Mouse (Mus musculus) midbrain, embryonic 16.5 days (tissue): ENCODE measurements around the gene Mttp. TPM values are rescaled to one million over a fixed set of nuclear protein-coding genes. Genes with fewer than 3 reads are reported as not detected.

Experiments
- ATAC-seq: fragments of 200-750 bp; cut with Nextera tagmentation; 2 replicates; pipeline ENCODE4 v1.8.0; 2017; ENCODE audit warnings: moderate TSS enrichment
- H3K27ac ChIP-seq: fragments of 300-500 bp; sonication (generic); 2 replicates; pipeline ENCODE4 v1.5.1; 2014; ENCODE audit warnings: mild to moderate bottlenecking, low read length, mixed read lengths
- H3K27me3 ChIP-seq: fragments of 300-500 bp; sonication (generic); 2 replicates; pipeline ENCODE4 v1.6.1; 2014; ENCODE audit warnings: low read depth, low read length, mixed read lengths; ENCODE audit not compliant: control insufficient read depth, insufficient read depth
- H3K36me3 ChIP-seq: fragments of 300-500 bp; sonication (generic); 2 replicates; pipeline ENCODE4 v1.6.1; 2014; ENCODE audit warnings: mild to moderate bottlenecking, low read length, moderate library complexity, mixed read lengths; ENCODE audit not compliant: control insufficient read depth, insufficient read depth
- H3K4me1 ChIP-seq: fragments of 300-500 bp; sonication (generic); 2 replicates; pipeline ENCODE4 v1.6.1; 2014; ENCODE audit warnings: mild to moderate bottlenecking, low read length, mixed read lengths; ENCODE audit not compliant: control insufficient read depth, insufficient read depth
- H3K4me2 ChIP-seq: fragments of 300-500 bp; sonication (generic); 2 replicates; pipeline ENCODE4 v1.6.1; 2014; ENCODE audit warnings: mild to moderate bottlenecking, low read length, mixed read lengths
- H3K4me3 ChIP-seq: fragments of 300-500 bp; sonication (generic); 2 replicates; pipeline ENCODE4 v1.5.1; 2014; ENCODE audit warnings: low read depth, mild to moderate bottlenecking, low read length, moderate library complexity, mixed read lengths
- H3K9ac ChIP-seq: fragments of 300-500 bp; sonication (generic); 2 replicates; pipeline ENCODE4 v1.6.1; 2014; ENCODE audit warnings: low read depth, low read length, mixed read lengths
- H3K9me3 ChIP-seq: fragments of 300-500 bp; sonication (generic); replicated peaks from 2 replicates; pipeline ENCODE4 v1.6.1; 2014; ENCODE audit warnings: mild to moderate bottlenecking, low read length, mixed read lengths; ENCODE audit not compliant: control insufficient read depth, poor library complexity, severe bottlenecking
- WGBS: fragments of 180-500 bp; shearing (Covaris S2); extraction: QIAGEN DNeasy Blood & Tissue Kit; methylation state at CpG from one replicate; pipeline ENCODE4 v1.1.7; 2014; 5-methylcytosine and 5-hydroxymethylcytosine counted together
- polyA plus RNA-seq: library from polyadenylated mRNA; unstranded; fragments of >200 nt; fragmentation: Nextera tagmentation; extraction: Ambion mirVana; gene quantifications from 2 replicates; pipeline ENCODE4 v1.2.1, GENCODE M21; 2015

The Mttp gene
- polyA plus RNA-seq, 1 experiment from 2014 or later, result 10.2 TPM

DNA sequence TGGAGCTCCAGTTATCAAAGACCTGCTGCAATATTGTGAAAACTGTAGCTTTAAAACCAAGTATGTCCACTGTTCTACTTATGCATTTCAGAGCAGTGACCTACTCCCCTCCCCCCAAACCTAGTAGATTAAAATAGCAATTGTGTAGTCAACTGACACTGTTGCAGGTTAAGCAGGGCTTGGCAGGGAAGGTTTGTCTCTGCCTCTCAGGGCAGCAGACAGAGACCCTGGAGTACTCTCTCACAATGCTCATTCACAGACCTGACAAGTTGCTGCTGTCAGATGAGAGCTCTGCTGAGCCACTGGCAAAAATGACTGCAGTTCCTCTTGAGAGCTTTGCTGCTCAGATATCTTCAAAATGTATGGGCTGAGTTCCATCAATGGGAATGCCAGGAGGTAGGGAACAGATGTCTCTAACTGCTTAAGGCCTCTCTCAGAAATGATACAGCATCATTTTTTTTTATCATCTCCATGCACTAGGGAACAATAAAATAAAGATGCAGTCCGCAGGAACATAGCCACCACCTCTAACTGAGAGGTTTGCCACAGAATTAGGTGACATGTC is 61.6 kb downstream of the Mttp start:
- Histone ChIP-seq H3K4me2 (no peak overlapping the region), H3K27me3 (no peaks in the 10 kb centered on the region), H3K9me3 (no peaks in the 10 kb centered on the region), H3K9ac (no peak overlapping the region), H3K27ac (no peak overlapping the region), H3K4me1 (no peaks in the 10 kb centered on the region), H3K36me3 (no peaks in the 10 kb centered on the region), H3K4me3 (no peak overlapping the region)
- no peak for ATAC-seq
- WGBS, result 82% methylated on average over 1 of the region's 1 CpGs

DNA sequence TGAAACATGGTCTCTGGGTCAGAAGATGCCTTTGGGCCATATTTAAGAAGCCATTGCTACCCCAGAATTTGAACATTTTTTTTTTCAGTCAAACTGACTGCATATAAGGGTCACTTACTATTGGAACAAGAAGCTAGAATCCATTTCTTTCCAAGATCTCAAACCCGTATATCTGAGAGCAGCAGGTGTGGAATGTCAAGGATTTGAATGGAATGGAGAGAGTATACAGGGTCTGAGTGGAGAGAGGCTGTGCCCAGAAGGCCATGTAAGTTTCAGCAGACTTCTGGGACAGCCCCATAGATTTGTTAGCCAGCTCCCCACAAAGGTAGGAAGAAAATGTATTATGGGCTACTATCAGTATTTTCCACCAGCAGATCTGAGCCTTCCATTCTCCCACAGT is 66.1 kb downstream of the Mttp start:
- 88% methylated on average over 1 of the region's 1 CpGs for WGBS

DNA sequence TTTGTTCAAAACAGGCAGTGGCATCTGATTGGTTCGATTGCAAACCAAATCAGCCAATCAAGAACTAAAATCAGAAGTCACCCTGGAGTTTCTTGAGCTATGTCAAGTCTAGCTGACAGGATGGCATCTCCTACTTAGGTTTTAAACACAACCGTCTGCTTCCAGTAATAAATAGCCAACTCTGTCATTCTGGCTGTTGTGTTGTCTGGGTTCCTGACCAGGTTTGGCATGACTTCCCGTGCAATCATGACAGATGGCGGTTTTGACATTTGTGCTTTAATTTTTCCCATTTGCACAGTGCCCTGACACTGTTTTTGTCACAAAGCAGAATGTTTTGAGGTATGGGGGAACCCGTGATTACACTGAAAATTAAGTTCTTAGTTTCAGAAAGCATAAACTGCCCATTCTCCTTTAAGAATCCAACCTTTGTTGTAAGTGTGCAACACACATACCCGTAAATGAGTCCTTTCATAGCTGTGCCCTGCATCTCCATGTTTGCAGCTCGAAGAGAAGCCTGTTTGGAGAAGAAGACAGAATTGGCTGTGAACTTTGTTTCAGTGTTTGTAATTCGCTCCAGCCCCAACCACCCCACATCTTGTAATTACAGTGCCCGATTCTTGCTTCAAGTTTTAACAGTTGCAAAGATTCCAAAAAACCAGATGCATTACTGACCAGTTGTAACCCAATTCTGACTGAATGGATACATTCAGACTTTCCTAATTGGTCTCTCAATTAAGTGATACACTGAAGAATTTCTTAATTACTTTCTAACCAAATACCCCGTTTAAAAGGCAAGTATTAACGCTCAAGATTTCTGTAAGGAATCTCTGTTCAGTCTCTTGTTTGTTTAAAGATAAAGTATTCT is 67.1 kb downstream of the Mttp start:
- no peak for ATAC-seq
- H3K9me3 ChIP-seq, result no peaks in the 10 kb centered on the region
- H3K36me3 ChIP-seq, result no peaks in the 10 kb centered on the region
- H3K9ac ChIP-seq, result no peak overlapping the region
- no peak overlapping the region for H3K4me2 ChIP-seq
- whole genome bisulfite sequencing, result 85% methylated on average over 11 of the region's 11 CpGs
- no peak overlapping the region for H3K4me3 ChIP-seq
- H3K27me3 ChIP-seq, result no peaks in the 10 kb centered on the region
- H3K4me1 ChIP-seq, result no peaks in the 10 kb centered on the region
- H3K27ac ChIP-seq, result no peak overlapping the region

More for the DNA sequence above, 66.1 kb downstream of the Mttp start:
- H3K27ac ChIP-seq, result no peak overlapping the region
- no peak overlapping the region for H3K4me2 ChIP-seq
- no peaks in the 10 kb centered on the region for H3K4me1 ChIP-seq
- no peaks in the 10 kb centered on the region for H3K9me3 ChIP-seq
- no peaks in the 10 kb centered on the region for H3K36me3 ChIP-seq
- ATAC-seq, result no peak
- no peak overlapping the region for H3K9ac ChIP-seq
- H3K27me3 ChIP-seq, result no peaks in the 10 kb centered on the region
- H3K4me3 ChIP-seq, result no peak overlapping the region

DNA sequence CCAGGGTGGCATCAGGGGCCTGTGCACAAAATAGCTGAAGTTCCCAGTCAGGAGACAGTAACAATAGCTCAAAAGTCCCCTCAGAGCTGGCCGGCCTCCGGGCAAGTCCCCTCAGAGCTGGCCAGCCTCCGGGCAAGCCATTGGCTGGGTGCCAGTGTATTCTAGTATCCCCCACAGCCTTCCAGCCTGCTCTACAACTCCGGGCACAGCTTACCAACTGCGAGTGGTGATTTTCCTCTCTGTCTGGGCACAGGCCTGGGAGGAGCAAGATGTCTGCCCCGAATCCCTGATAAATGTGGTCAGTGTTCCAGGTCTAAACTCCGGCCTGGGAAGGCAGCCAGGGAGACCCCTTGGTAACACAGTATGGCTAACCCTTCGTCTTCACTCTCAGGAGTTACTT is 69.6 kb downstream of the Mttp start:
- 50% methylated on average over 8 of the region's 8 CpGs for WGBS
- Histone ChIP-seq H3K27me3 (no peaks in the 10 kb centered on the region), H3K4me3 (no peak overlapping the region), H3K36me3 (no peaks in the 10 kb centered on the region), H3K4me1 (no peaks in the 10 kb centered on the region), H3K4me2 (no peak overlapping the region), H3K9me3 (no peaks in the 10 kb centered on the region), H3K9ac (no peak overlapping the region), H3K27ac (no peak overlapping the region)
- ATAC-seq, result peak; percentile 70

DNA sequence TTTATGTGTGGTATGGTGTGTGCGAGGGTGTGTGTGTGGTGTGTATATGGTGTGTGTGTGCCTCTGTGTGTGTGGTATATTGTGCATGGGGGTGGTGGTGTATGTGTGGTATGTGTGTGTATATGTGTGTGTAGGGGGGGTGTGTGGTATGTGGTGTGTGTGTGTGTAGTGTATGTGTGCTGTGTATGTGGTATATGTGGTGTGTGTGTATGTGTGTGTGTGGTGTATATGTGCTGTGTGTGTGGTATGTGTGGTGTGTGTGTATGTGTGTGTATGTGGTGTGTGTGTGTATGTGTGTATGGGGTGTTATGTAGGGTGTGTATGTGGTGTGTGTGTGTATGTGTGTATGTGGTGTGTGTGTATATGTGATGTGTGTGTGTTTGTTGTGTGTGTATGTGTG is 70.6 kb downstream of the Mttp start:
- H3K9me3 ChIP-seq, result no peaks in the 10 kb centered on the region
- no peaks in the 10 kb centered on the region for H3K27me3 ChIP-seq
- no peaks in the 10 kb centered on the region for H3K36me3 ChIP-seq
- no peak overlapping the region for H3K4me3 ChIP-seq
- H3K4me1 ChIP-seq, result no peaks in the 10 kb centered on the region
- no peak overlapping the region for H3K9ac ChIP-seq
- WGBS, result 95% methylated on average over 1 of the region's 1 CpGs
- no peak overlapping the region for H3K4me2 ChIP-seq
- peak; percentile 37; the same call in 1 of the 2 replicates for ATAC-seq
- H3K27ac ChIP-seq, result no peak overlapping the region

DNA sequence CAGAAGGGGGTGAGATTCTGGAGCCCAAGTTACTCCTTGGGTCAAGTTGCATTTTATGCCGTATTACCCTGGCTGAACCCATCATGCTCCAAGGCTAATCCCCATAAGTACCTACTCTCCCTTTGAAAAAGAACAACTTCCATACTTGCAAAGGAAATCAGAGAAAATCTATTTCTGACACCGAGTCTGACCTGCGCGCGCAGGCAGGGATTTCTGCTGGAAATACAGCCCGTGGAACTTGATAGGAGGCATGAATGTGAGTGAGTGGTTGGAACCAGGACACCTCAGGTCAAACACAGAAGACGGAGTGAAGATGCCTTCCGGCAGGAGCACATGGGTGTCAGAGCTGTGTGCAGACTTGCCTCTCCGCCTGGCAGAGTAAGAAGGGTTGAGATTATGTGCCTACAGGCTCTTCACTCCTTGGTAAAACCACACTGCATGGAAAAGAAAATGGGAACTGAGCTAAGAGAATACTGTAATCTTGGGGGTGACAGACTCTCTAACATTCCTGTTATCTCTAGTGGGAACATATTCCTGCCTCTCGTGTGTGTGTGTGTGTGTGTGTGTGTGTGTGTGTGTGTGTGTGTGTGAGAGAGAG is 73.2 kb downstream of the Mttp start:
- no peaks in the 10 kb centered on the region for H3K36me3 ChIP-seq
- H3K4me3 ChIP-seq, result no peak overlapping the region
- no peaks in the 10 kb centered on the region for H3K9me3 ChIP-seq
- H3K9ac ChIP-seq, result no peak overlapping the region
- H3K4me1 ChIP-seq, result no peaks in the 10 kb centered on the region; the same call in 1 of the 2 replicates
- no peak for ATAC-seq
- no peak overlapping the region for H3K27ac ChIP-seq
- H3K4me2 ChIP-seq, result no peak overlapping the region
- no peaks in the 10 kb centered on the region for H3K27me3 ChIP-seq
- WGBS, result 80% methylated on average over 10 of the region's 10 CpGs

DNA sequence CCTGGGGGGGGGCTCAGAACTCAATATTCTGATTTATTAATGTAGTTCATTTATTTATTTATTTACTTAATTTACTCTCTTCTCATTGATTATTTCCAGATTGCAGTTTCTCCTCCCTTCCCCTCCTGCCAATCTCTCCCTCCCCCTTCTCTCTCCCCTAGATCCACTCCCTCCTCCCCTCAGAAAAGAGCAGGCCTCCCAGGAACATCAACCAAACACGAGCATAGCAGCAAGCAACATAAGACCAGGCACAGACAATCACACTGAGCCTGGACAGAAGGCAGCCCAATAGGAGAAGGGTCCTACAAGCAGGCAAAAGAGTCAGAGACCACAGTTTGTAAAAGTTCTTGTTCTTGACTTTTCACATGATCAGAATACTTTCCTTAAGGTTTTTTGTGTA is 73.8 kb downstream of the Mttp start:
- Histone ChIP-seq H3K9ac (no peak overlapping the region), H3K4me2 (no peak overlapping the region), H3K9me3 (no peaks in the 10 kb centered on the region), H3K4me1 (peaks cover 2% of the 10 kb centered on the region; the same call in 1 of the 2 replicates), H3K4me3 (no peak overlapping the region), H3K36me3 (no peaks in the 10 kb centered on the region), H3K27ac (no peak overlapping the region), H3K27me3 (no peaks in the 10 kb centered on the region)
- ATAC-seq, result no peak
- 13% methylated on average over 1 of the region's 1 CpGs for WGBS

DNA sequence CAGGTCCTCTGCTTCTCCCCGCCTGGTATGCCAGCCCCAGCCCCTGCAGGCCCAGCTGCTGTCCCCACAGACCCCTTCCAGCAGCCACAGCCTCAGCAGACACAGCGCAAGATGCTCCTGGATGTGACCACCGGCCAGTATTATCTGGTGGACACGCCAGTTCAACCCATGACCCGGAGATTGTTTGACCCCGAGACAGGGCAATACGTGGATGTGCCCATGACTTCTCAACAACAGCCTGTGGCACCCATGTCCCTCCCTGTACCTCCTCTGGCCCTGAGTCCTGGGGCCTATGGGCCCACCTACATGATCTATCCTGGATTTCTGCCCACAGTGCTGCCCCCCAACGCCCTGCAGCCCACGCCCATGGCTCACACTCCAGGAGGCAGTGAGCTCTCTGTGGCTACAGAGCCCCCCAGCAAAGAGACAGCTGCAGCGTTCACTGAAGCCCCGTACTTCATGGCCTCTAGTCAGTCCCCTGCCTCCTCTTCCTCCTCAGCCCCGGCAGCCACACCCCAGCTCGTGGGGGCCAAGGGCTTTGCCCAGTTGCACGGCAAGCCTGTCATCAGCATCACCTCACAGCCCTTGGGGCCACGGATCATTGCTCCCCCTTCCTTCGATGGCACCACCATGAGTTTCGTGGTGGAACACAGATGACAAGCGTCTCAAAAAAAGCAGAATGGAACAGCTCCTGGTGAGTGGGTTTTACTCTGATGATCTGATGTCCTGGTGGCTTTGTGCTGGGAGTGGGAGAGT is 74.8 kb downstream of the Mttp start:
- H3K4me3 ChIP-seq, result no peak overlapping the region
- H3K9ac ChIP-seq, result no peak overlapping the region
- H3K27me3 ChIP-seq, result no peaks in the 10 kb centered on the region
- no peak for ATAC-seq
- H3K36me3 ChIP-seq, result no peaks in the 10 kb centered on the region
- H3K9me3 ChIP-seq, result no peaks in the 10 kb centered on the region
- WGBS, result 66% methylated on average over 18 of the region's 18 CpGs
- no peak overlapping the region for H3K4me2 ChIP-seq
- peaks cover 2% of the 10 kb centered on the region; the same call in 1 of the 2 replicates for H3K4me1 ChIP-seq
- no peak overlapping the region for H3K27ac ChIP-seq
